Mouse (Mus musculus): ENCODE measurements at regions not wholly inside any gene's neighbourhood (a gene's known extent, or its start where the extent isn't known, plus 50 kb on each side); places are given as distances from the start of the nearest gene placed in this dataset.

DNA sequence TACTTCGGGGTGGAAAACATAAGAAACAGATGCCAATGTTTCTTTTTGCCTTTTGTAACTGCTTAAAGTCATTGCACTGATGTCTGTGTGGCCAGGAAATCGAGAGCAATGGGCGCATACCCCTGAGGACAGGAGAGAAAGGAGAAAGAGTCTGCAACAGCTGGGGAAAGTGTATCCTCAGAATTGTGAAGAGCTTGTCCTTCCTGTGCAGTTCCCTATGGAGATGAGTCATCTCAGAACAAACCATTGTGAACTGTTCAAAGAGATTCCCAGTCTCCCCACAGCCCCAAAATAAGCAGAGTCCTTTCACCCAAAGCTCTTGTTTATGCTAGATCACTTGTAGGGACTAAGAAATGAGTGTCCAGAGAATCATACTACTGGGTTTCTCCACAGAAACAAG, 343.3 kb downstream of the Rnd3 start:
- TF ChIP-seq CTCF (IDR thresholded peaks at IDR 0.05; ENCODE audit: insufficient read depth, low read length): no peak
- TF ChIP-seq POLR2A (IDR thresholded peaks at IDR 0.05; ENCODE audit: borderline replicate concordance, extremely low read depth, low read depth, low read length): no peak

All from lung, adult 2 months (tissue).